Mouse (Mus musculus): Measurements from ENCODE around the gene Mdc1. TPM values are rescaled to one million over a fixed set of nuclear protein-coding genes. Genes with fewer than 3 reads are reported as not detected.
A peak's percentile ranks its signal among the peaks of the same experiment; 100 is the strongest.

Gene Mdc1
- 7.2 and 9.6 TPM in 2 replicates for polyA plus RNA-seq (2015; fragmentation: Nextera tagmentation; extraction: Ambion mirVana)

DNA sequence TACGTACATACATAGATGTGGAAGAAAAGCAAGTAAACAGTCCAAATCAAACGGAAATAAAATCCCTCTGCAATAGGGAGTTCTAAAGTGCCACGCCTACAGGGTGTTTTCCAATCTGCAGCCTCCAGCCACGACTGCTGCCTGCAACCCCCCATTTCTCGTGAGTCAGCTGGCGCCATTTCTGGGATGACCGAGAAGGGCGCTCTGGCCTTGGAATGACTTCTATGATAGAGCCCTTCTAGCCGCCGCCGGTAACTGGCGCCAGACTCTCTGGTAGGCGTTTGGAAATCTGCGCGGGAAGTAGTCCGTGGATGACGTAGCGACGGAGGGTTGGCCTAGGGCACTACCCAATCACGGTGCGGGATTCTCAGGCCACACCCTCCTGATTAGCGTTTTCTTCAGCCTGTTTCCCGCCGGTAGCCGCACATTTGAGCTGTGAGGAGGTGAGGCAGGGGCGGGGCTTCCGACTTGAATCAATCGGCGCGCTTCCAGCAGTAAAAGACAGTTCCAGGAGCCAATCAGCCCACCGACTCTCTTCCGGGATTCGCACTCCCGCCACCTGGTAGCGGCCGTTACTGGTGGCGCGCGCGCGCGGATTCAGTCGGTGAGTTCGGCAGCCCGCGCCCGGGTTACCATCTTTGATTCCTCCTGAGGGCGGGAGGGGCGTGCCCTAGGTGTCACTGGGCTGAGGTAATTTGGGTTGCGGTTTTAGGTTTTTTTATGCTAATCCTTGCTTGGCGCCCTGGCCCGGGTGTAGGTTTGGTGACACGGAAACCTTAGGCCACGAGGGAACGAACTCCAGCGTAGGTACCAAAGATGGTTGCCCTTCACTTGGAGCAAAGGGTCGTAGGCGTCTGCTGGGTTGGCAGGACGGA is at the start of gene Mdc1:
Mdc1 (plus strand) TSS at position 440 of the 875 bp plus-strand sequence.
- Histone ChIP-seq H3K4me2 (peak within 1 kb of the TSS; percentile 78), H3K4me3 (peak within 1 kb of the TSS; percentile 62), H3K27me3 (no peaks in the 10 kb centered on the region), H3K4me1 (replicated peaks) (peaks cover 29% of the 10 kb centered on the region), H3K9me3 (no peaks in the 10 kb centered on the region), H3K9ac (peak within 1 kb of the TSS; percentile 68), H3K27ac (replicated peaks) (peak within 1 kb of the TSS; percentile 76), H3K36me3 (peaks cover 21% of the 10 kb centered on the region)
- ATAC-seq (ENCODE audit: low read depth) = peak; percentile 91
- WGBS = under 1% methylated on average over 59 of the region's 59 CpGs

DNA sequence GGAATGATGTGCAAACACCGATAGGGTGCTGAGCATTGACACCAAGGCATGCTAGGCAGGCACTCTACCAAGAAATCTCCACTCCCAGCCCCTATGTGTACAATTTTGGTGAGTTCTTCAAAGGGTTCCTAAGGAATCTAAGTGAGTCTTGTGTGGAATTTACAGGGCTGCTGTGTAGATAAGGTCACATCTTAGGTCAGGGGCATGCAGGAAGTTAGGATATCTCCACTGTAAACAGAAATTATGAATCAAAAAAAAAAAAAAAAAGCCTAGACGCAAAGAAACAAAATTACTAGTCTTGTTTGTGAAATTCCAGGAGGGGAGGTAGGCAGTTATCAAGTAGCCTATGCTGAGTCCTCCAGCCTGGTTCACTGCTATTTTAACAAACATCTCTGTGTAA is 48.5 kb upstream of the Mdc1 start:
- Histone ChIP-seq H3K27me3 (no peaks in the 10 kb centered on the region), H3K4me1 (replicated peaks) (no peaks in the 10 kb centered on the region), H3K4me2 (no peak overlapping the region), H3K9me3 (no peaks in the 10 kb centered on the region), H3K9ac (no peak overlapping the region), H3K36me3 (no peaks in the 10 kb centered on the region), H3K4me3 (no peak overlapping the region), H3K27ac (replicated peaks) (no peak overlapping the region)
- WGBS = 86% methylated on average over 2 of the region's 2 CpGs
- no peak for ATAC-seq (ENCODE audit: low read depth)

DNA sequence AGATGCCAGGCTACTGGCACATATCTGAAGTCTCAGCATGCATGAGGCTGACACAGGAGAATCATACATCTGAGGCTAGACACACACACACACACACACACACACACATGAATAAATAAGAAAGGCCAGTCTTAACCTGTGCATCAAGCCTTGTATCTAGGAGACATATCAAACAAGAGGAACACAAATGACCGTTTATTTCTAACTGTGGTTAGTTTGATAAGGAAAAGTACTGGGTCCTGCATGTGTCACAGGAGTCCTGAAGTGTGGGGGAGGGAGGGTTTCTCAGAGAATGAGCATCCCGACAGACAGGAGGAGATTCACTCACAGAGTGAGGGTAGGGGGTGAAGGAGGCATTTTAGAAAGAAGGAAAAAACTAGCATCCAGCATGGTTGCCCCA is 46.2 kb upstream of the Mdc1 start:
- 72% methylated on average over 2 of the region's 2 CpGs for WGBS
- H3K27ac ChIP-seq (replicated peaks) = no peak overlapping the region
- H3K9me3 ChIP-seq = no peaks in the 10 kb centered on the region
- H3K4me1 ChIP-seq (replicated peaks) = no peaks in the 10 kb centered on the region
- H3K27me3 ChIP-seq = no peaks in the 10 kb centered on the region
- H3K36me3 ChIP-seq = no peaks in the 10 kb centered on the region
- H3K4me3 ChIP-seq = no peak overlapping the region
- ATAC-seq (ENCODE audit: low read depth) = no peak
- no peak overlapping the region for H3K4me2 ChIP-seq
- no peak overlapping the region for H3K9ac ChIP-seq

DNA sequence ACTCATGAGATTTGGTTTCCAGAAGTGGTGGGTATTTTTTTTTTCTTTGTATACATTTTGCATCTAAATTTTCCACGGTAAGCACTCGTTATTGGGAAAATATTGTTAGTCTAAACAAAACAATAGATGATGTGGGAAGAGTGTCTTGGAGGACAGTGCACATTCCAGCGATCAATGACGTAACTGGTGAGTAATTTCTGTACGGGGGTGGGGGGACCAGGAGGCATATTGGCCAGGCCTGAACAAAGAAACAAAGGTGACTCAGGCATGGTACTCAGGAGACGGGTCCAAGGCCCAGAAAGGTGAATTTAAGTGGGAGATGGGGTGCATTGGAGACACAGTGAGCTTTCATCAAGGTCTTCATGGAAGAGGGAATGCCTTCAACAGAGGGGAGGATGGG is 45.7 kb upstream of the Mdc1 start:
- H3K4me2 ChIP-seq = no peak overlapping the region
- H3K9me3 ChIP-seq = no peaks in the 10 kb centered on the region
- no peak overlapping the region for H3K4me3 ChIP-seq
- no peak overlapping the region for H3K9ac ChIP-seq
- no peaks in the 10 kb centered on the region for H3K36me3 ChIP-seq
- no peak for ATAC-seq (ENCODE audit: low read depth)
- no peak overlapping the region for H3K27ac ChIP-seq (replicated peaks)
- no peaks in the 10 kb centered on the region for H3K4me1 ChIP-seq (replicated peaks)
- 85% methylated on average over 6 of the region's 6 CpGs for whole genome bisulfite sequencing
- no peaks in the 10 kb centered on the region for H3K27me3 ChIP-seq

DNA sequence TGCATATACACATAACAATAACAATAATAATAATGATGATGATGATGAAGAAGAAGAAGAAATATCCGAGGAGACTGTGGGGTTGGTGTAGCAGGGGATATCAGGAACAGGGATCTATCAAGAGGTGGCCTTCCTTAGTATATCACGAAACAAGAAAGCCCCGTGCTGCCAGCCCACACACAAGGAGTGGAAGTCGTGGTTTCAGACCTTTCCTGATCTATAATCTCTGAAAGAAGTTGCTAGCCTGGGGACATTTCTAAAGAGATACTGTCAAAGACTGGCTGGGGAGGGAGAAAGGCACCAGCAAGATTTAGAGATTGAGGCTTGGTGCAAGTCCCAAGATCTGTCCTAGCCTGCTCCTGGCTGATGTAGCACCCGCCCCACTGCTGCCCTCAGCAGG is 44.5 kb upstream of the Mdc1 start:
- H3K4me3 ChIP-seq = no peak overlapping the region
- H3K36me3 ChIP-seq = no peaks in the 10 kb centered on the region
- H3K9ac ChIP-seq = no peak overlapping the region
- no peaks in the 10 kb centered on the region for H3K27me3 ChIP-seq
- H3K4me1 ChIP-seq (replicated peaks) = no peaks in the 10 kb centered on the region
- 74% methylated on average over 5 of the region's 5 CpGs for WGBS
- no peak for ATAC-seq (ENCODE audit: low read depth)
- no peak overlapping the region for H3K4me2 ChIP-seq
- no peaks in the 10 kb centered on the region for H3K9me3 ChIP-seq
- no peak overlapping the region for H3K27ac ChIP-seq (replicated peaks)

DNA sequence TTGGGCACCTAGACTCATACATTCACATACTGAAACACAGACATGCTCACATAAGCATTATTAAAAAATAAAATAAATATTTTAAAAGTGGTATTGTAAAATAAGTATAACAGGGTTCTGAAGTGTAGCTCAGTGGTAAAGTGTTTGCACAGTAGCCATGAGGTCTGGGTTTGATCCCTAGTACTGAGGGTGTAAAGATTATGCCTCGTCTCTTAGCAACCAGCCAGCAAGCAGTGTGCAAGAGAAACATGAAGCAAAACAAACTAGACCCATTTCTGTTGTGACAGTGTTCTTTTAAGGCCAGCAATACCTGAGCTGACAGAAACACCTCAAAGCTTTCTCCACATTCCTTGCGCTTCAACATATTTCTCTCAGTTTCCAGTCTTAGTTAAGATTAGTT is 40.4 kb upstream of the Mdc1 start:
- no peak overlapping the region for H3K9ac ChIP-seq
- H3K27ac ChIP-seq (replicated peaks) = no peak overlapping the region
- H3K9me3 ChIP-seq = no peaks in the 10 kb centered on the region
- no peaks in the 10 kb centered on the region for H3K27me3 ChIP-seq
- no peaks in the 10 kb centered on the region for H3K36me3 ChIP-seq
- H3K4me3 ChIP-seq = no peak overlapping the region
- 0 out of 2 replicates have a peak, but pooled peaks cover 7% of the 10 kb centered on the region for H3K4me1 ChIP-seq (replicated peaks)
- 84% methylated on average over 2 of the region's 2 CpGs for WGBS
- no peak for ATAC-seq (ENCODE audit: low read depth)
- no peak overlapping the region for H3K4me2 ChIP-seq

DNA sequence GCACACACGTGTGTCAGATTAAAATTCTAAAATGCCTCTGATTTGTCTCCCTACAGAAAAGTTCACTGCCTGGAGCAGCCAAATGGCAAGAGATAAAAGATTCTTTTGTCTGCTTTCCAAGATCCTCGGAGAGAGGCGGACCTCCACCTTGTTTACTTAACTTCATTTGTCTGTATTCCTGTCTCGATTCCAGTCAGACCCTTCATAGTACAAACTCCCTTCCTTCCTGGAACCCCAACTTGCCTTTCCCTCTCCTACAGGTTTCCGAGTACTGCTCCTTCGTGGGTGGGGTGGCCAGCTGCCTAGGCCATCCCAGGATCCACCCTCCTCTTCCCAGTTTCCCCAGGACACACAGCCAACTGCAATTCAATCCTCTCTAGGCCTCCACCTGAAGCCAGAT is 38.3 kb upstream of the Mdc1 start:
- H3K9ac ChIP-seq = no peak overlapping the region
- no peak overlapping the region for H3K4me2 ChIP-seq
- H3K4me3 ChIP-seq = no peak overlapping the region
- no peak overlapping the region for H3K27ac ChIP-seq (replicated peaks)
- 0 out of 2 replicates have a peak, but pooled peaks cover 7% of the 10 kb centered on the region for H3K4me1 ChIP-seq (replicated peaks)
- H3K27me3 ChIP-seq = no peaks in the 10 kb centered on the region
- H3K9me3 ChIP-seq = no peaks in the 10 kb centered on the region
- no peaks in the 10 kb centered on the region for H3K36me3 ChIP-seq
- ATAC-seq (ENCODE audit: low read depth) = no peak
- 47% methylated on average over 6 of the region's 6 CpGs for WGBS

DNA sequence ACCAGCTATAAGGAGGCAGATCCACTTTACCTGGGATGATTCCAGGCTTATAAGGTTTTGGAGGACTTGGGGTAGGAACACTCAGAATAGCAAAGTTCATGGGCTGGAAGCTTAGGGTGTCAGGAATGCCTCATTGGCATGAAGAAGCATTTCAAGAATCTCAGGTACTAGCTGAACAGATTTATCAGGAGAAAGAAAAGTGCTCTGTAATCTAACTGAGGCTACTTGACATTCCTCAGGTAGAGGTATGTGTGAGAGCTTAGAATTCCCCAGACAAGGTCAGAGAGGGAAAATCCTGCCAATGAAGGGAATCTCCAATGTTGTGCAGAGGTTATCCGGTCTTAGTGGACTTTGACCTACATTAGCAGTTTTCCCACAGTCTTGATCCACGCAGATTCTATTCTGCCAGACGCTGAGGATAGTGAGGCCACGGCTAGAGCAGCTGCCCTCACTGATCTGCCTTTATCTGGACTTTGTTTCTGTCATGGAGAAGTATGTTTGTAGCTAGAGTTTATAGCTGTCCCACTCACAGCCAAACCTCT is 37.4 kb upstream of the Mdc1 start:
- Histone ChIP-seq H3K27ac (replicated peaks) (no peak overlapping the region), H3K36me3 (no peaks in the 10 kb centered on the region), H3K4me2 (no peak overlapping the region), H3K9me3 (no peaks in the 10 kb centered on the region), H3K27me3 (no peaks in the 10 kb centered on the region), H3K9ac (no peak overlapping the region), H3K4me1 (replicated peaks) (0 out of 2 replicates have a peak, but pooled peaks cover 7% of the 10 kb centered on the region), H3K4me3 (no peak overlapping the region)
- 91% methylated on average over 4 of the region's 4 CpGs for WGBS
- no peak for ATAC-seq (ENCODE audit: low read depth)

DNA sequence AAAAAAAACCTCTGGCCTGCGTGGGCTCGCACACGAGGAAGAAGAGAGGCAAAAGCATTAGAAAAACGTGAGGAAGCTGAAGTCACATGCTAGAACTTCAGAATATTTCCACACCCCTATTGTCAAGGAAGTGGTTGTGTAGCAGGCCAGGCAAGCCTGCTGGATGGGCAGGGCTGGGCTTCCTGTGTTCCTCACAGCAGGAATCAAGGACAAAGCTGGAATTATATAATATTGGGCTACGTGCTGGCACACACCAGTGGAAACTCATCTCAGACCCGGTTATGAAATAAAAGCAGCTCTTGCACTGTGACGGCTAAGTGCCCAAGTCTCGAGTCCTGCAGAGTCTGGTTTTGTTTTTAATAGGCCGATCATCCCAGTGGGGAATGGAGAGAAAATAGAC is 33.2 kb upstream of the Mdc1 start:
- no peak for ATAC-seq (ENCODE audit: low read depth)
- Histone ChIP-seq H3K4me1 (replicated peaks) (peaks cover 6% of the 10 kb centered on the region), H3K27ac (replicated peaks) (no peak overlapping the region), H3K4me2 (no peak overlapping the region), H3K9ac (no peak overlapping the region), H3K4me3 (no peak overlapping the region), H3K27me3 (no peaks in the 10 kb centered on the region), H3K36me3 (no peaks in the 10 kb centered on the region), H3K9me3 (no peaks in the 10 kb centered on the region)
- WGBS = 66% methylated on average over 9 of the region's 9 CpGs

DNA sequence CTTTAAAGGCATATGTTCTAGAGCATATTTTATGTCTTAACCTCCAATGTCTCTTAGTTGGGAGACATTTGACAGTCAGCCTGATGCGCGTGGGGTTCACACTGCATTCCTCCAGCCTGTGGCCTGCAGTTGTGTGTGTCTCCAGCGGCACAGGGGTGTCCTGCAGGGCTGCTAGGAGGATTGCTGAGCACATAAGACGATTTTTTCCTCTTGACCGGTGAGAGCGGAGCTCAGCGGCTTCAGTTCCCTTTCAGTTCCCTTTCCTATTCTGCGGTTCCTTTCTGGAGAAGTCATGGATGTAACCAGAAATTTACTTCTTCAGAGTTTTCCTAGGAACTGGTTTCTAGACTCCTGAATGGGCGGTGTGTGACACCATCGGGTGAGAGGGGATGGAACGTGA is 31.9 kb upstream of the Mdc1 start:
- Histone ChIP-seq H3K9me3 (no peaks in the 10 kb centered on the region), H3K27ac (replicated peaks) (no peak overlapping the region), H3K9ac (no peak overlapping the region), H3K27me3 (no peaks in the 10 kb centered on the region), H3K36me3 (no peaks in the 10 kb centered on the region), H3K4me2 (no peak overlapping the region), H3K4me1 (replicated peaks) (peaks cover 14% of the 10 kb centered on the region), H3K4me3 (no peak overlapping the region)
- no peak for ATAC-seq (ENCODE audit: low read depth)
- WGBS = 91% methylated on average over 11 of the region's 11 CpGs

DNA sequence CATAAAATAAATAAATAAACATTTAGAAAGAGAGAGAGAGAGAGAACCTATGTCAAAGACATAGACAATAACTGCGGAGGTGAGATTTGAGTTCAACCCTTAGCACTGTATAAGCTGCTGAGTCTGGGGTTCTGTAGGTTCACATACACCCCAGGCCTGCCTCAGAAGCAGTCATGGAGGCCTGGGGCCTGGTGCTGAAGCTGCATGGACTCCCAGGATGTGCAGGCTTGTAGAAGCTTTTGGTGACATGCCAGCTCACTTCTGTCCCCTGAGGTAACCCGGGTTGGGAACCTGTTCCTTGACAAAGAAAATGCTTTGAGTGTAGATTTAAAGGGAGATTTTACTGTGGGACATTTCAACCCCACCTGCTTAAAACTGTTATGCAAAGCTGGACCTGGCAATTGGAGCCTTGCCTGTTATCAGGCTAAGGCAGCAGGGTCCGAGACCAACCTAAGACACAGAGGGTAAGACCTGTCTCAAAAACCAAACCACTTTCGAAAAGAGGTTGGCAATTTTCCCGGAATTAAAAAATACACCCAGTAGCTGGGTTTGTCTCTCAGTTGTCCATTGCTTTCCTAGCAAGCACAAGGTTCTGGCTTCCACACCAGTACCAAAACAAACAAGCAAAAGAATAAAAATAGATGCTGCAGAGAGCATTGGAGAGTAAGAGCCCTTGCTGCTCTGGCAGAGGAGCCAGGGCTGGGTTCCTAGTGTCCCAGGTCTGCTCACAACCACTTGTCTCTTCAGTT is 30.2 kb upstream of the Mdc1 start:
- H3K36me3 ChIP-seq = no peaks in the 10 kb centered on the region
- ATAC-seq (ENCODE audit: low read depth) = no peak
- H3K27me3 ChIP-seq = no peaks in the 10 kb centered on the region
- 82% methylated on average over 5 of the region's 5 CpGs for whole genome bisulfite sequencing
- H3K4me3 ChIP-seq = no peak overlapping the region
- H3K9ac ChIP-seq = no peak overlapping the region
- H3K27ac ChIP-seq (replicated peaks) = no peak overlapping the region
- peaks cover 14% of the 10 kb centered on the region for H3K4me1 ChIP-seq (replicated peaks)
- no peak overlapping the region for H3K4me2 ChIP-seq
- no peaks in the 10 kb centered on the region for H3K9me3 ChIP-seq

DNA sequence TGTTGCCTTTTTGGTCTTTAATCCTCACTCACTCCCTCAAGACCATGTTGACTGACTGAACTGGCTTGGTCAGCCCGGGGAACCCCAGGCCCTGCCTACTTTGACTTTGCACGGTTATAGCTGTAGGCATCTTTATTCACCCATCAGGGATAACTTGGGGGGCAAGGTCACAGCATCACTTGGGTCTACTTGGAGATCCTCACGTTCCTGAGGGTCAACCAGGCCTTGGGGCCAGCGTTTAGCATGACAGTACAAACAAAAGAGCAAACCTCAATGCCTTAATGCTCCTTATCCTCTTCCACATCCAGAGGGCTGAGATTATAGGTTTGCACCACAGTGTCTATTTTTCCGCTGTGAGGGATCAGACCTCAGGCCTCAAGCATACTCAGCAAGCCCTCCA is 29.0 kb upstream of the Mdc1 start:
- H3K36me3 ChIP-seq = no peaks in the 10 kb centered on the region
- H3K9ac ChIP-seq = no peak overlapping the region
- H3K4me1 ChIP-seq (replicated peaks) = peaks cover 14% of the 10 kb centered on the region
- H3K27me3 ChIP-seq = no peaks in the 10 kb centered on the region
- H3K27ac ChIP-seq (replicated peaks) = 0 out of 2 replicates have a peak overlapping the region, but pooled peaks have one; percentile 62
- ATAC-seq (ENCODE audit: low read depth) = no peak
- H3K4me3 ChIP-seq = no peak overlapping the region
- H3K9me3 ChIP-seq = no peaks in the 10 kb centered on the region
- H3K4me2 ChIP-seq = no peak overlapping the region
- 81% methylated on average over 5 of the region's 5 CpGs for WGBS

Measured in neural tube, embryonic 13.5 days (tissue).